In genomic region chr16:37539611-37540580, GRCm38 (mm10) we compare ENCODE assay signal across 8 mouse cellular contexts. TPM values are rescaled to one million over a fixed set of nuclear protein-coding genes. Genes with fewer than 3 reads are reported as not detected.
A peak's percentile ranks its signal among the peaks of the same experiment; 100 is the strongest.
DNase-seq lines count a peak whose midpoint lies in the region; ATAC-seq and TF ChIP-seq lines count a peak whose summit lies in the region.

Gtf2e1 (minus strand) TSS chr16:37539789.
Rabl3 (plus strand) TSS chr16:37539885.

- peak; percentile 59; the same call in 1 of the 2 replicates for TF ChIP-seq POLR2A in olfactory bulb, adult 2 months (IDR thresholded peaks at IDR 0.05; ENCODE audit: insufficient read depth, low read depth, low read length)
- TF ChIP-seq POLR2A in thymus, adult 2 months (IDR thresholded peaks at IDR 0.05; ENCODE audit: control insufficient read depth, extremely low read depth, insufficient read depth, low read length, poor library complexity): peak; percentile 69

- peak within 1 kb of the TSS; percentile 81 for H3K4me3 ChIP-seq in G1E (ENCODE audit: low read depth, low read length)
- peak within 1 kb of the TSS; percentile 94 for H3K4me3 ChIP-seq in forebrain, embryonic 16.5 days (replicated peaks; ENCODE audit: low read length)
- peak within 1 kb of the TSS; percentile 61 for H3K4me3 ChIP-seq in layer of hippocampus, adult 2 months
- H3K4me3 ChIP-seq in lung, embryonic 14.5 days (ENCODE audit: low read depth, low read length): peak within 1 kb of the TSS; percentile 79
- H3K4me3 ChIP-seq in olfactory bulb, adult 2 months (ENCODE audit: insufficient read depth, low read depth, low read length): peak within 1 kb of the TSS; percentile 86
- peak within 1 kb of the TSS; percentile 76 for H3K4me3 ChIP-seq in thymus, adult 2 months (ENCODE audit: control insufficient read depth, insufficient read depth, low read length)

- ATAC-seq in G1E (ENCODE audit: extremely low read depth, insufficient number of reproducible peaks, low FRiP score, poor library complexity, severe bottlenecking): peak; percentile 97
- peak; percentile 99 for ATAC-seq in forebrain, embryonic 16.5 days
- peak; percentile 99 for ATAC-seq in lung, embryonic 14.5 days (ENCODE audit: insufficient read depth)

- peak within 1 kb of the TSS; percentile 95 for H3K27ac ChIP-seq in forebrain, embryonic 16.5 days (ENCODE audit: low read length)
- peak within 1 kb of the TSS; percentile 99 for H3K27ac ChIP-seq in layer of hippocampus, adult 2 months
- peak within 1 kb of the TSS; percentile 86 for H3K27ac ChIP-seq in lung, embryonic 14.5 days (ENCODE audit: low read depth)
- peak within 1 kb of the TSS; percentile 92 for H3K27ac ChIP-seq in olfactory bulb, adult 2 months (ENCODE audit: insufficient read depth, low read depth, low read length)
- peak within 1 kb of the TSS; percentile 52 for H3K27ac ChIP-seq in thymus, adult 2 months (ENCODE audit: control insufficient read depth, insufficient read depth, low read length)

- peak within 1 kb of the TSS; percentile 97 for H3K9ac ChIP-seq in forebrain, embryonic 16.5 days (replicated peaks; ENCODE audit: low read depth, low read length)
- H3K9ac ChIP-seq in lung, embryonic 14.5 days: peak within 1 kb of the TSS; percentile 93

- H3K9me3 ChIP-seq in G1E (replicated peaks): no peaks in the 10 kb centered on the region
- no peaks in the 10 kb centered on the region for H3K9me3 ChIP-seq in forebrain, embryonic 16.5 days (ENCODE audit: control insufficient read depth, low read length)
- H3K9me3 ChIP-seq in lung, embryonic 14.5 days (ENCODE audit: low read depth, low read length): no peaks in the 10 kb centered on the region

- intact Hi-C loops in heart, postnatal 36 days (cut with DNase I): loop anchor here (5.0 kb wide), 1 partner anchor 112 kb away; the partner anchor contains the start of gene Ndufb4

- H3K36me3 ChIP-seq in G1E (replicated peaks): peaks cover 48% of the 10 kb centered on the region
- H3K36me3 ChIP-seq in forebrain, embryonic 16.5 days (ENCODE audit: control insufficient read depth, insufficient read depth): no peaks in the 10 kb centered on the region; the same call in 1 of the 2 replicates
- H3K36me3 ChIP-seq in lung, embryonic 14.5 days (ENCODE audit: insufficient read depth): peaks cover 26% of the 10 kb centered on the region
- H3K36me3 ChIP-seq in thymus, adult 2 months (ENCODE audit: control insufficient read depth, insufficient read depth, low read length): peaks cover 3% of the 10 kb centered on the region; the same call in 1 of the 2 replicates

- H3K27me3 ChIP-seq in G1E (ENCODE audit: insufficient read depth, low read length): no peaks in the 10 kb centered on the region
- H3K27me3 ChIP-seq in forebrain, embryonic 16.5 days (replicated peaks; ENCODE audit: control insufficient read depth, insufficient read depth, low read length): no peaks in the 10 kb centered on the region
- H3K27me3 ChIP-seq in lung, embryonic 14.5 days (ENCODE audit: insufficient read depth, low read length): no peaks in the 10 kb centered on the region
- H3K27me3 ChIP-seq in thymus, adult 2 months (ENCODE audit: control insufficient read depth, insufficient read depth, low read length): no peaks in the 10 kb centered on the region

- H3K4me1 ChIP-seq in G1E (ENCODE audit: insufficient read depth, low read depth, low read length): peaks cover 39% of the 10 kb centered on the region
- H3K4me1 ChIP-seq in forebrain, embryonic 16.5 days (replicated peaks; ENCODE audit: control insufficient read depth, insufficient read depth, low read length): peaks cover 20% of the 10 kb centered on the region
- no peaks in the 10 kb centered on the region for H3K4me1 ChIP-seq in lung, embryonic 14.5 days (ENCODE audit: insufficient read depth)
- peaks cover 6% of the 10 kb centered on the region; the same call in 1 of the 2 replicates for H3K4me1 ChIP-seq in olfactory bulb, adult 2 months (ENCODE audit: control insufficient read depth, insufficient read depth, low read length)
- peaks cover 7% of the 10 kb centered on the region for H3K4me1 ChIP-seq in thymus, adult 2 months (replicated peaks; ENCODE audit: control insufficient read depth, insufficient read depth, low read length)

- no peak for TF ChIP-seq CTCF in G1E (IDR thresholded peaks at IDR 0.05; ENCODE audit: low read depth, low read length)
- peak; percentile 43 for TF ChIP-seq CTCF in layer of hippocampus, adult 2 months (conservative IDR thresholded peaks at IDR 0.05)
- no peak for TF ChIP-seq CTCF in lung, embryonic 14.5 days (IDR thresholded peaks at IDR 0.05; ENCODE audit: low read depth)
- TF ChIP-seq CTCF in olfactory bulb, adult 2 months (IDR thresholded peaks at IDR 0.05; ENCODE audit: insufficient read depth, low read depth, low read length): no peak
- peak; percentile 48; the same call in 1 of the 2 replicates for TF ChIP-seq CTCF in thymus, adult 2 months (IDR thresholded peaks at IDR 0.05; ENCODE audit: borderline replicate concordance, control insufficient read depth, extremely low read depth, insufficient read depth, low read length, poor library complexity)

- peak within 1 kb of the TSS; percentile 92 for H3K4me2 ChIP-seq in forebrain, embryonic 16.5 days (ENCODE audit: low read length)
- H3K4me2 ChIP-seq in lung, embryonic 14.5 days: peak within 1 kb of the TSS; percentile 73

- peak; percentile 92 for DNase-seq in G1E (ENCODE audit: low spot score)
- peak; percentile 95 to 99 for DNase-seq in cerebellum, adult 18-20 months
- peak; percentile 95 to 96 for DNase-seq in heart, postnatal 36 days
- peak; percentile 96 to 98 for DNase-seq in layer of hippocampus, adult 2 months (ENCODE audit: low spot score in 2 of 2)
- peak; percentile 99 for DNase-seq in lung, embryonic 14.5 days
- peak; percentile 97 for DNase-seq in thymus, adult 2 months

- WGBS in forebrain, embryonic 16.5 days: 1% methylated on average over 41 of the region's 41 CpGs
- 1% methylated on average over 41 of the region's 41 CpGs for WGBS in lung, embryonic 14.5 days
- WGBS in olfactory bulb, adult 2 months: 2% methylated on average over 41 of the region's 41 CpGs
- WGBS in thymus, adult 2 months: 3% methylated on average over 41 of the region's 41 CpGs

RNA-seq across cellular contexts. Expression of gene Gtf2e1, which starts in this region (rescaled TPM):
- total RNA-seq in G1E (2014; fragmentation: Nextera tagmentation) (22.0 and 27.8 TPM in 2 replicates), G1E (2017) (29.0 and 29.6 TPM in 2 replicates)
- 3.1 and 3.6 TPM in 2 replicates for polyA plus RNA-seq in G1E (2012)
- 40.4 and 46.0 TPM in 2 replicates for polyA plus RNA-seq in forebrain, embryonic 16.5 days (2015; fragmentation: Nextera tagmentation; extraction: Ambion mirVana)
- 1 to 10 TPM; 5.5 to 6.9 TPM for total RNA-seq in heart, postnatal 36 days (2021)
- 10 to 100 TPM; 17.3 to 18.2 TPM for total RNA-seq in layer of hippocampus, adult 2 months (2021)
- polyA plus RNA-seq in lung, embryonic 14.5 days (2014; fragmentation: Nextera tagmentation; extraction: Ambion mirVana): 28.9 and 29.6 TPM in 2 replicates
- polyA plus RNA-seq in olfactory bulb, adult 2 months (2012; ENCODE audit: insufficient read depth, insufficient read length, low replicate concordance, missing spikeins): not detected in 2 replicates
- 6.7 and 7.4 TPM in 2 replicates for polyA plus RNA-seq in thymus, adult 2 months (2012; rRNA removed)

RNA-seq across cellular contexts. Expression of gene Rabl3, which starts in this region (rescaled TPM):
- 21.7 and 25.7 TPM in 2 replicates for total RNA-seq in G1E (2014; fragmentation: Nextera tagmentation)
- total RNA-seq in G1E (2017): 11.7 and 12.2 TPM in 2 replicates
- polyA plus RNA-seq in G1E (2012): 0.63 and 1.2 TPM in 2 replicates
- polyA plus RNA-seq in forebrain, embryonic 16.5 days (2015; fragmentation: Nextera tagmentation; extraction: Ambion mirVana): 16.6 and 17.0 TPM in 2 replicates
- 1 to 10 TPM; 5.0 to 8.2 TPM for total RNA-seq in heart, postnatal 36 days (2021)
- total RNA-seq in layer of hippocampus, adult 2 months (2021): 10 to 100 TPM; 10.2 to 11.2 TPM
- 24.2 and 27.8 TPM in 2 replicates for polyA plus RNA-seq in lung, embryonic 14.5 days (2014; fragmentation: Nextera tagmentation; extraction: Ambion mirVana)
- not detected in 2 replicates for polyA plus RNA-seq in olfactory bulb, adult 2 months (2012; ENCODE audit: insufficient read depth, insufficient read length, low replicate concordance, missing spikeins)
- polyA plus RNA-seq in thymus, adult 2 months (2012; rRNA removed): 2.7 and 3.1 TPM in 2 replicates

Comparison
In these comparisons a context has a peak if more than half of its experiments do, and no peak if none do; other contexts are left out.
1. Peak in every context shown above with its lines: DNase-seq, ATAC-seq, H3K4me3 ChIP-seq and H3K27ac ChIP-seq.
2. CTCF ChIP-seq: peak in layer of hippocampus, adult 2 months (single experiment) and thymus, adult 2 months (single experiment); none in G1E (single experiment), lung, embryonic 14.5 days (single experiment) and olfactory bulb, adult 2 months (single experiment).